Mouse (Mus musculus) cerebellum, adult 2 months (tissue): ENCODE measurements at regions not wholly inside any gene's neighbourhood (a gene's known extent, or its start where the extent isn't known, plus 50 kb on each side); places are given as distances from the start of the nearest gene placed in this dataset.

Experiments used
- CTCF ChIP-seq: fragments of 200-500 bp; IDR thresholded peaks from 2 replicates; pipeline ENCODE4 v1.5.1; 2011; ENCODE audit warnings: low read depth, mild to moderate bottlenecking, control low read depth, low read length, moderate library complexity, borderline replicate concordance; ENCODE audit not compliant: insufficient read depth
- POLR2A ChIP-seq: fragments of 200-500 bp; IDR thresholded peaks from 2 replicates; pipeline ENCODE4 v1.6.1; 2011; ENCODE audit warnings: low read length, control low read depth, borderline replicate concordance; ENCODE audit not compliant: insufficient read depth

DNA sequence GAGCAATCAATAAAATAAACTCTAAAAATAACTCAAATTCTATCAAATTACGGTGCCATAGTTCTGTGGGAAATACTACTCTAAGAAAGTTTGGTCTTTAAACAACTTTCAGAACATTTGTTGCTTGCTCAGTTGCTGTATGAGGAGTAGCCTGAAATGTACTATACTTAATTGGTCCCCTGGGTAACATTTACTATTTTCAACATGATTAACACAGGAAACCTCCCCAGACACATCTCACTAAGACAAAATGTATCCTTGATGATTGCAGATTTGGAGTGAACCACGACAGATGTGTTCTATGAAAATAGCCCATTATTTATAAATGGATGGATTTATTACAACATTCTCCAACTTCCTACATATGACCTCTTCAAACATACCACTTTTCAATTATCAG lies 1055.6 kb upstream of the 4930412O13Rik start:
- no peak for TF ChIP-seq POLR2A
- no peak for TF ChIP-seq CTCF
